Comparison of ENCODE assay signal across 9 mouse cellular contexts in genomic region chr17:63404968-63405367, GRCm38 (mm10).
DNase-seq lines count a peak whose midpoint lies in the region; ATAC-seq and TF ChIP-seq lines count a peak whose summit lies in the region.
"Had no signal": no experiment of that assay in that cellular context is flagged by ENCODE, and none has a peak within 500 bp of the region (broad histone marks: within the 10 kb centered on the region; RNA-seq: fewer than 3 reads in every experiment).

No protein-coding gene starts in this region.

- no peak for TF ChIP-seq CTCF in Patski (IDR thresholded peaks at IDR 0.05)

- ATAC-seq in hindbrain, embryonic 13.5 days (ENCODE audit: low FRiP score) = 0 out of 2 replicates have a peak, but pooled peaks have one; percentile 49
- no peak for ATAC-seq in hindbrain, embryonic 11.5 days (ENCODE audit: low FRiP score)
- ATAC-seq in Patski = peak; percentile 42
- no peak for ATAC-seq in CD4-positive, CD25-positive, alpha-beta regulatory T cell, adult 4 months

- peaks cover 17% of the 10 kb centered on the region for H3K4me1 ChIP-seq in hindbrain, embryonic 13.5 days (replicated peaks)
- no peaks in the 10 kb centered on the region for H3K4me1 ChIP-seq in hindbrain, embryonic 11.5 days (replicated peaks; ENCODE audit: control insufficient read depth, insufficient read depth, low read length)

- no peak overlapping the region for H3K9ac ChIP-seq in hindbrain, embryonic 13.5 days
- H3K9ac ChIP-seq in hindbrain, embryonic 11.5 days (ENCODE audit: low read depth, low read length) = no peak overlapping the region

- in situ Hi-C loops in Patski (cut with MboI; ENCODE audit: low pct_unique_long_range_greater_than_20kb) = no loop called here

- POLR2A ChIA-PET in Patski (lab: Charles Lee) = no interaction called here

- H3K9me3 ChIP-seq in hindbrain, embryonic 13.5 days = no peaks in the 10 kb centered on the region
- H3K9me3 ChIP-seq in hindbrain, embryonic 11.5 days (ENCODE audit: control insufficient read depth, low read length) = no peaks in the 10 kb centered on the region

- CTCF ChIA-PET in Patski (lab: Charles Lee) = interaction anchor here (1.5 to 4.0 kb wide), 2 partner anchors 10 to 36 kb away, joined by 3 to 25 read pairs; no protein-coding TSS in a partner anchor

- H3K4me2 ChIP-seq in hindbrain, embryonic 13.5 days = no peak overlapping the region
- no peak overlapping the region for H3K4me2 ChIP-seq in hindbrain, embryonic 11.5 days (replicated peaks; ENCODE audit: low read depth, low read length)

- no peaks in the 10 kb centered on the region for H3K27me3 ChIP-seq in hindbrain, embryonic 13.5 days
- no peaks in the 10 kb centered on the region for H3K27me3 ChIP-seq in hindbrain, embryonic 11.5 days (ENCODE audit: control insufficient read depth, insufficient read depth, low read length)
- no peaks in the 10 kb centered on the region for H3K27me3 ChIP-seq in Patski

- WGBS in hindbrain, embryonic 13.5 days = 70% methylated on average over 2 of the region's 2 CpGs
- WGBS in hindbrain, embryonic 11.5 days = 77% methylated on average over 2 of the region's 2 CpGs

- DNase-seq in hindbrain, embryonic 11.5 days (ENCODE audit: low spot score) = no peak
- peak; percentile 15 for DNase-seq in CD4-positive helper T cell, adult 2 months (ENCODE audit: low read depth, low spot score)
- DNase-seq in Patski (ENCODE audit: low read depth, low spot score) = no peak
- DNase-seq in heart, postnatal 4 days = peak; percentile 45
- no peak for DNase-seq in thymus, postnatal 25 days
- DNase-seq: layer of hippocampus, adult 9-11 months had no signal

- H3K36me3 ChIP-seq in hindbrain, embryonic 13.5 days = no peaks in the 10 kb centered on the region
- H3K36me3 ChIP-seq in hindbrain, embryonic 11.5 days (ENCODE audit: control insufficient read depth, insufficient read depth, low read length) = no peaks in the 10 kb centered on the region

- no peak overlapping the region for H3K27ac ChIP-seq in hindbrain, embryonic 13.5 days
- H3K27ac ChIP-seq in hindbrain, embryonic 11.5 days (ENCODE audit: low read depth, low read length) = no peak overlapping the region
- H3K27ac ChIP-seq: macrophage had no signal

- H3K4me3 ChIP-seq in hindbrain, embryonic 13.5 days = no peak overlapping the region
- no peak overlapping the region for H3K4me3 ChIP-seq in hindbrain, embryonic 11.5 days (ENCODE audit: low read depth, low read length)

Comparison
In these comparisons a context has a peak if more than half of its experiments do, and no peak if none do; other contexts are left out.
1. ATAC-seq: peak in hindbrain, embryonic 13.5 days (single experiment) and Patski (single experiment); none in hindbrain, embryonic 11.5 days (single experiment) and CD4-positive, CD25-positive, alpha-beta regulatory T cell, adult 4 months (single experiment).
2. DNase-seq: peak in CD4-positive helper T cell, adult 2 months (single experiment) and heart, postnatal 4 days (single experiment); none in hindbrain, embryonic 11.5 days (single experiment), Patski (single experiment) and thymus, postnatal 25 days (single experiment).